Mouse (Mus musculus) heart, postnatal 14 days (tissue): Measurements from ENCODE around the gene 4930452B06Rik. TPM values are rescaled to one million over a fixed set of nuclear protein-coding genes. Genes with fewer than 3 reads are reported as not detected.
"Not testable (repeated sequence)": the region's sequence is repeated elsewhere in the genome, so short reads cannot be mapped to it uniquely, and the experiment has no call there.

Source experiments
- DNase-seq, 2 experiments: peaks; one replicate each; pipeline ENCODE4 v3.0.0; 2021 to 2022
- intact Hi-C: fragments of 180-260 bp; cut with DNase I; formaldehyde crosslinking; loops from one replicate; pipeline ENCODE4 v1.15.1; 2025
- total RNA-seq, 2 experiments: library from RNA; stranded (reverse); gene quantifications; 2 replicates each; pipeline ENCODE4 v1.2.3; 2021

The 4930452B06Rik gene
- total RNA-seq, 2 experiments from 2014 or later: 3.3 to 4.1 TPM

GRCm38 (mm10) chr14:8551006-8551405 lies 115.0 kb downstream of the 4930452B06Rik start:
- intact Hi-C loops, DNase-seq: not testable (repeated sequence)

- intact Hi-C loops: no loop called here
- DNase-seq: no peak
Observed at GRCm38 (mm10) chr14:8549108-8549507, 116.9 kb downstream of the 4930452B06Rik start.

- no peak for DNase-seq
- intact Hi-C loops: no loop called here
Observed at GRCm38 (mm10) chr14:8536024-8536423, 130.0 kb downstream of the 4930452B06Rik start.

GRCm38 (mm10) chr14:8525232-8525631 lies 140.8 kb downstream of the 4930452B06Rik start:
- intact Hi-C loops: no loop called here
- peak; percentile 3 to 9 for DNase-seq

- intact Hi-C loops: no loop called here
- no peak for DNase-seq
Observed at GRCm38 (mm10) chr14:8517681-8518080, 148.4 kb downstream of the 4930452B06Rik start.

GRCm38 (mm10) chr14:8514071-8514470 lies 152.0 kb downstream of the 4930452B06Rik start:
- intact Hi-C loops: no loop called here
- no peak for DNase-seq

- intact Hi-C loops: no loop called here
- DNase-seq: no peak
Observed at GRCm38 (mm10) chr14:8511276-8511675, 154.8 kb downstream of the 4930452B06Rik start.

- DNase-seq: no peak
- intact Hi-C loops: no loop called here
Observed at GRCm38 (mm10) chr14:8510288-8510959, 155.6 kb downstream of the 4930452B06Rik start.

- intact Hi-C loops: loop anchor here (5.0 kb wide), 1 partner anchor 51 kb away; no protein-coding TSS in a partner anchor
- no peak for DNase-seq
Observed at GRCm38 (mm10) chr14:8508669-8509068, 157.4 kb downstream of the 4930452B06Rik start.

GRCm38 (mm10) chr14:8504206-8504605 lies 161.8 kb downstream of the 4930452B06Rik start:
- intact Hi-C loops: no loop called here

GRCm38 (mm10) chr14:8503345-8503744 lies 162.7 kb downstream of the 4930452B06Rik start:
- intact Hi-C loops: no loop called here

More at GRCm38 (mm10) chr14:8504206-8504605, 161.8 kb downstream of the 4930452B06Rik start:
- DNase-seq: no peak

GRCm38 (mm10) chr14:8502496-8502895 lies 163.5 kb downstream of the 4930452B06Rik start:
- DNase-seq: no peak
- intact Hi-C loops: no loop called here

More at GRCm38 (mm10) chr14:8503345-8503744, 162.7 kb downstream of the 4930452B06Rik start:
- no peak for DNase-seq

- intact Hi-C loops: no loop called here
- no peak for DNase-seq
Observed at GRCm38 (mm10) chr14:8495691-8496090, 170.3 kb downstream of the 4930452B06Rik start.

- intact Hi-C loops: no loop called here
Observed at GRCm38 (mm10) chr14:8494952-8495351, 171.1 kb downstream of the 4930452B06Rik start.

GRCm38 (mm10) chr14:8494260-8494659 lies 171.8 kb downstream of the 4930452B06Rik start:
- intact Hi-C loops: no loop called here
- no peak for DNase-seq

More at GRCm38 (mm10) chr14:8494952-8495351, 171.1 kb downstream of the 4930452B06Rik start:
- DNase-seq: no peak

- no peak for DNase-seq
- intact Hi-C loops: no loop called here
Observed at GRCm38 (mm10) chr14:8478098-8478497, 187.9 kb downstream of the 4930452B06Rik start.

GRCm38 (mm10) chr14:8477348-8477747 lies 188.7 kb downstream of the 4930452B06Rik start:
- intact Hi-C loops: no loop called here
- DNase-seq: no peak

GRCm38 (mm10) chr14:8476606-8477005 lies 189.4 kb downstream of the 4930452B06Rik start:
- peak in 1 of 2 experiments; percentile 17 for DNase-seq
- intact Hi-C loops: no loop called here

- no peak for DNase-seq
- intact Hi-C loops: no loop called here
Observed at GRCm38 (mm10) chr14:8475851-8476250, 190.2 kb downstream of the 4930452B06Rik start.

GRCm38 (mm10) chr14:8472884-8473283 lies 193.2 kb downstream of the 4930452B06Rik start:
- intact Hi-C loops: no loop called here
- DNase-seq: no peak

- no peak for DNase-seq
- intact Hi-C loops: loop anchor here (5.0 kb wide), 1 partner anchor 107 kb away; no protein-coding TSS in a partner anchor
Observed at GRCm38 (mm10) chr14:8464401-8465154, 201.5 kb downstream of the 4930452B06Rik start.
